Mouse (Mus musculus): ENCODE measurements around the gene Cacna1c. TPM values are rescaled to one million over a fixed set of nuclear protein-coding genes. Genes with fewer than 3 reads are reported as not detected.

Cacna1c gene
- polyA plus RNA-seq, 1 experiment from 2014 or later = 2.3 TPM

DNA sequence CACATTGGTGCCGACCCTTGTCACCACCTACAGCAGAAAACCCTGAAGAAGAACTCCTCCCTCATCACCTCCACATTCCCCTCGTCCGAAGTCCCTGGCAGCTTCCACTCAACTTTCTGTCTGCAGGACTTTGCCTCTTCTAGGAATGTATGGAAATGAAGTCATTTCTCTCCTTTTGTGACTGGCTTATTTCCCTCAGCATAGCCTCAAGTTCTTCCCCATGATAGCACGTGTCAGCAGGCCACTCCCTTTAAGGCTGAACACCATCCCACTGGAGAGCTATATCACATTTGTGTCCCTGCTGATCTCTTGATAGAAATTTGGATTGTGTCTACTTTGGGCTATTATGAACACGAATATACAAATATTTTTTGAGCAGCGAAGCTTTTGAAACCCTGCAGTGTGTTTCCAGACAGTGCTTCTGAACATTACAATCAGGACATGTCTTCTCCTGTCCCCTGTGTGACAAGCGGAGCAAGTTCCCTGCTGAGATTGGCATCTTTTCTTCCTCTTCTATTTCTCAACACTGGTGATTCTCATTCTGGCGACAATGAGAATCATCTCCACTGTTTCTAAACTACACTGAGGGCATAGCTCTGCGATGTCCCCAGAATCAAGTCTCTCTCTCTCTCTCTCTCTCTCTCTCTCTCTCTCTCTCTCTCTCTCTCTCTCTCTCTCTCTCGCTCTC is 224.2 kb downstream of the Cacna1c start:
- TF ChIP-seq CTCF (IDR thresholded peaks at IDR 0.05; ENCODE audit: low read depth) = no peak
- TF ChIP-seq EP300 (optimal IDR thresholded peaks at IDR 0.05) = no peak
- Histone ChIP-seq H3K27ac (replicated peaks) (no peak overlapping the region), H3K4me3 (ENCODE audit: low read depth, low read length) (no peak overlapping the region), H3K9ac (ENCODE audit: low read length) (no peak overlapping the region), H3K4me2 (replicated peaks; ENCODE audit: low read depth) (no peak overlapping the region), H3K4me1 (replicated peaks; ENCODE audit: control insufficient read depth, insufficient read depth) (no peaks in the 10 kb centered on the region), H3K9me3 (ENCODE audit: control insufficient read depth, low read length) (no peaks in the 10 kb centered on the region), H3K36me3 (ENCODE audit: control insufficient read depth, insufficient read depth, low read length) (no peaks in the 10 kb centered on the region), H3K27me3 (ENCODE audit: control insufficient read depth, insufficient read depth, low read length) (no peaks in the 10 kb centered on the region)
- DNase-seq (ENCODE audit: low spot score) = no peak
- 52% methylated on average over 9 of the region's 10 CpGs for WGBS
- no peak for ATAC-seq (ENCODE audit: low FRiP score, low TSS enrichment)

DNA sequence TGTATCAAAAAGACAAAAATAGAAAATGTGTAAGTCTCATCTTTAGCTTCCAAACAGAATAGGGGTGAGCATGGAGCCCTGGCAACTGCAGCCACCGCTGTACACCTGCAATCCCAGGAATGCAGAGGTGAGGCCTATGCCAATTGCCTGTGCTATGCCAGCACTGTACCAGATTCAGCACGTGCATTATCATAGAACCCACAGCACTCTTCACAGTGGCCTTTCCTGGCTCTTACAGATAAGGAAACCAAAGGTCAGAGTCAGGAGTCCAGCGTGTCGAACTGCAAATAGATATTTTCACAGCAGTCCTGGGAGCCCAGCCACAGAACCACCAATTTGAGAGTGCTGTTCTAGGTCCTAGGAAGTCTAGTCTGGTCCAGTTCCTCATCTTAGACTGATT is 227.4 kb downstream of the Cacna1c start:
- Histone ChIP-seq H3K9me3 (ENCODE audit: control insufficient read depth, low read length) (no peaks in the 10 kb centered on the region), H3K9ac (ENCODE audit: low read length) (no peak overlapping the region), H3K27ac (replicated peaks) (no peak overlapping the region), H3K4me3 (ENCODE audit: low read depth, low read length) (no peak overlapping the region), H3K4me1 (replicated peaks; ENCODE audit: control insufficient read depth, insufficient read depth) (no peaks in the 10 kb centered on the region; the same call in 1 of the 2 replicates), H3K36me3 (ENCODE audit: control insufficient read depth, insufficient read depth, low read length) (no peaks in the 10 kb centered on the region), H3K4me2 (replicated peaks; ENCODE audit: low read depth) (no peak overlapping the region), H3K27me3 (ENCODE audit: control insufficient read depth, insufficient read depth, low read length) (no peaks in the 10 kb centered on the region)
- TF ChIP-seq CTCF (IDR thresholded peaks at IDR 0.05; ENCODE audit: low read depth) (no peak), EP300 (optimal IDR thresholded peaks at IDR 0.05) (no peak)
- WGBS = 58% methylated on average over 4 of the region's 4 CpGs
- DNase-seq (ENCODE audit: low spot score) = no peak
- ATAC-seq (ENCODE audit: low FRiP score, low TSS enrichment) = no peak

DNA sequence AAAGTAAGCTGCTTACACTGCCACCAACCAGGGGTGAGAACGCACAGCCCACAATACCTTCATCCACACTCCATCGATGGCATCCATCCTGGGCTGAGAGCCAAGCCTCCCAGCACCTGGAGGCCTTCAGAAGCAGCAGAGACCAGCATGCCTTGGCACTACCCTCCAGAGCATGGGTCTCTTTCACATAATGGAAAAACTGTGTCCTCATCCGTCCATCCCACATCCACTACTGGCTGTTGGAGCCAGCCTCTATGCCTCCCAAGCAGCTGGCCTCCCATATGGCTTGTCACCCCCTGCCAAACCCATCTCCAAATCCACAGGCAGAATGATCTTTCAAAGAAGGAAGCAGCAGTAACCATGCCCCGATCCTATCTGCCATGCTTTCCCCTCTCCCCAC is 229.3 kb downstream of the Cacna1c start:
- Histone ChIP-seq H3K27ac (replicated peaks) (no peak overlapping the region), H3K9me3 (ENCODE audit: control insufficient read depth, low read length) (no peaks in the 10 kb centered on the region), H3K9ac (ENCODE audit: low read length) (no peak overlapping the region), H3K4me2 (replicated peaks; ENCODE audit: low read depth) (no peak overlapping the region), H3K4me3 (ENCODE audit: low read depth, low read length) (no peak overlapping the region), H3K36me3 (ENCODE audit: control insufficient read depth, insufficient read depth, low read length) (no peaks in the 10 kb centered on the region), H3K4me1 (replicated peaks; ENCODE audit: control insufficient read depth, insufficient read depth) (no peaks in the 10 kb centered on the region; the same call in none of the 2 replicates), H3K27me3 (ENCODE audit: control insufficient read depth, insufficient read depth, low read length) (no peaks in the 10 kb centered on the region)
- no peak for DNase-seq (ENCODE audit: low spot score)
- TF ChIP-seq CTCF (IDR thresholded peaks at IDR 0.05; ENCODE audit: low read depth) (no peak), EP300 (optimal IDR thresholded peaks at IDR 0.05) (no peak)
- WGBS = 59% methylated on average over 4 of the region's 4 CpGs
- ATAC-seq (ENCODE audit: low FRiP score, low TSS enrichment) = no peak

DNA sequence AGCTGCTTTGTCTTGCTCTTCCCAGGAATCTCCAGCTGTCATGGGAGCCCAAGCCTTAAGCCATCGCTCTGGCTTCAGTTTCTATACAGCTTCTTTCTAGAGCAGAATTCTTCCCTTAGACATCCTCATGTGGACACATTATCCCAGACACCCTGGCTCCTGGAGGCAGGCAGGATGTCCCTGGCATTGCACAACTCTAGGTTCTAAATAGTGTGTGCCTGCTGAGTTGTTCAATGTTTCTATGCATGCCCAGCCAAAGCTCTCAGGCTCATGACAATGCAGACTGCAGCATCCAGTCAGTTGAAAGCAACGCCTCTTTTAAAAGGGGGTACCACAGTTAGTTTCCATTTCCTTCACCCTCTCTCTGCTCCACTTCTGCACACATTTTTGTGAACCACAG is 230.6 kb downstream of the Cacna1c start:
- Histone ChIP-seq H3K36me3 (ENCODE audit: control insufficient read depth, insufficient read depth, low read length) (no peaks in the 10 kb centered on the region), H3K9me3 (ENCODE audit: control insufficient read depth, low read length) (no peaks in the 10 kb centered on the region), H3K27me3 (ENCODE audit: control insufficient read depth, insufficient read depth, low read length) (no peaks in the 10 kb centered on the region), H3K4me3 (ENCODE audit: low read depth, low read length) (no peak overlapping the region), H3K9ac (ENCODE audit: low read length) (no peak overlapping the region), H3K27ac (replicated peaks) (no peak overlapping the region), H3K4me1 (replicated peaks; ENCODE audit: control insufficient read depth, insufficient read depth) (no peaks in the 10 kb centered on the region; the same call in none of the 2 replicates), H3K4me2 (replicated peaks; ENCODE audit: low read depth) (no peak overlapping the region)
- no peak for DNase-seq (ENCODE audit: low spot score)
- ATAC-seq (ENCODE audit: low FRiP score, low TSS enrichment) = no peak
- no peak for TF ChIP-seq EP300 (optimal IDR thresholded peaks at IDR 0.05)
- no peak for TF ChIP-seq CTCF (IDR thresholded peaks at IDR 0.05; ENCODE audit: low read depth)
- 83% methylated on average over 2 of the region's 2 CpGs for WGBS

DNA sequence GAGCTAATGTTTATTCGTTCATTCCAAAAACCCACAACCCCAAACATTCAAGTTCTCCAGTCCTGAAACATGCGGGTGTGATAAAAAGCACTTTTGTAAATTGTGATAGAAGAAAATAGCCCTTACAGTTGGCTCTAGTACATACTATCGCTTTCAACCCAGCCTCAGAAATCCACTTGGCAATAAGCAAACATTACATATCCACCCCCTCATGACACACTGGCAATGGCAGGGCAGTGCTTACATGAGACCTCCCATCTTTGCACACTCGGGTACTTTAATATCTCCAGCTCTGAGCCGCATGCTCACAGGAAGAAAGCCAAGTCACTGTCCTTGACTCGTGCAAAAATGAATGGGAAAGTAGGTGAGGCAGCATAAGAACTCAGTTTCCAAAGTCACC is 232.4 kb downstream of the Cacna1c start:
- no peak overlapping the region for H3K27ac ChIP-seq (replicated peaks)
- 0 out of 2 replicates have a peak overlapping the region, but pooled peaks have one; percentile 5 for H3K4me2 ChIP-seq (replicated peaks; ENCODE audit: low read depth)
- H3K9me3 ChIP-seq (ENCODE audit: control insufficient read depth, low read length) = no peaks in the 10 kb centered on the region
- no peak overlapping the region for H3K9ac ChIP-seq (ENCODE audit: low read length)
- 19% methylated on average over 6 of the region's 6 CpGs for WGBS
- no peaks in the 10 kb centered on the region for H3K27me3 ChIP-seq (ENCODE audit: control insufficient read depth, insufficient read depth, low read length)
- H3K36me3 ChIP-seq (ENCODE audit: control insufficient read depth, insufficient read depth, low read length) = no peaks in the 10 kb centered on the region
- peak; percentile 12; the same call in 1 of the 2 replicates for ATAC-seq (ENCODE audit: low FRiP score, low TSS enrichment)
- H3K4me1 ChIP-seq (replicated peaks; ENCODE audit: control insufficient read depth, insufficient read depth) = no peaks in the 10 kb centered on the region; the same call in none of the 2 replicates
- TF ChIP-seq CTCF (IDR thresholded peaks at IDR 0.05; ENCODE audit: low read depth) = no peak
- no peak for TF ChIP-seq EP300 (optimal IDR thresholded peaks at IDR 0.05)
- DNase-seq (ENCODE audit: low spot score) = no peak
- H3K4me3 ChIP-seq (ENCODE audit: low read depth, low read length) = no peak overlapping the region

DNA sequence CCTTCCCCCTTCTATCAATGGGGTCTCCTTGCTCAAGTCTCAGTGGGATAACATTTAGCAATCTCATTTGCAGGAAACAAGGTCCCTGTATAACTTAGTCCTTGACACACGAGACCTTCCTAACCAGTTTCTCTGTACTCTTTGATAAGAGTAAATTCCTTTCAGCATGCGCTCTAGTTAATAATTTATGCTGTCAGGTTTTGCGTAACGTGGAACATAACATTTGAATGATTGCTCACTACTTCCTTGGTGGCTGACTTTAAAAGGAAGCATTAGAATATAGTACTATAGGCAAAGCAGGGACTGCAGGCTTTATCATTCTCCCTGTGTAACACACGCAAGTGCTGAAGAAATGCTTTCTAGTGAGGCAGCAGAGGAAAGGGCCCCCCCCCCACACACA is 232.9 kb downstream of the Cacna1c start:
- no peak overlapping the region for H3K9ac ChIP-seq (ENCODE audit: low read length)
- DNase-seq (ENCODE audit: low spot score) = no peak
- H3K27ac ChIP-seq (replicated peaks) = no peak overlapping the region
- peak; percentile 63; the same call in 1 of the 2 replicates for ATAC-seq (ENCODE audit: low FRiP score, low TSS enrichment)
- no peaks in the 10 kb centered on the region for H3K9me3 ChIP-seq (ENCODE audit: control insufficient read depth, low read length)
- H3K27me3 ChIP-seq (ENCODE audit: control insufficient read depth, insufficient read depth, low read length) = no peaks in the 10 kb centered on the region
- TF ChIP-seq EP300 (optimal IDR thresholded peaks at IDR 0.05) (no peak), CTCF (IDR thresholded peaks at IDR 0.05; ENCODE audit: low read depth) (no peak)
- no peak overlapping the region for H3K4me3 ChIP-seq (ENCODE audit: low read depth, low read length)
- WGBS = 27% methylated on average over 5 of the region's 5 CpGs
- H3K4me2 ChIP-seq (replicated peaks; ENCODE audit: low read depth) = no peak overlapping the region
- H3K36me3 ChIP-seq (ENCODE audit: control insufficient read depth, insufficient read depth, low read length) = no peaks in the 10 kb centered on the region
- H3K4me1 ChIP-seq (replicated peaks; ENCODE audit: control insufficient read depth, insufficient read depth) = no peaks in the 10 kb centered on the region; the same call in none of the 2 replicates
